Mouse (Mus musculus) stomach, postnatal 0 days (tissue): ENCODE results near the gene Foxp1. TPM values are rescaled to one million over a fixed set of nuclear protein-coding genes. Genes with fewer than 3 reads are reported as not detected.
A peak's percentile ranks its signal among the peaks of the same experiment; 100 is the strongest.

Source experiments
- ATAC-seq: fragments of 200-750 bp; cut with Nextera tagmentation; 2 replicates; pipeline ENCODE4 v1.8.0; 2017; ENCODE audit not compliant: low FRiP score, low TSS enrichment
- DNase-seq: peaks from one replicate; pipeline ENCODE4 v3.0.0-alpha.2; 2016; ENCODE audit warnings: low spot score
- H3K27ac ChIP-seq: fragments of 300-500 bp; sonication (generic); replicated peaks from 2 replicates; pipeline ENCODE4 v1.5.1; 2014; ENCODE audit warnings: mild to moderate bottlenecking, control low read depth
- H3K27me3 ChIP-seq: fragments of 300-500 bp; sonication (generic); 2 replicates; pipeline ENCODE4 v1.6.1; 2014; ENCODE audit warnings: low read length; ENCODE audit not compliant: control insufficient read depth, insufficient read depth
- H3K36me3 ChIP-seq: fragments of 300-500 bp; sonication (generic); 2 replicates; pipeline ENCODE4 v1.6.1; 2014; ENCODE audit warnings: low read length, mixed read lengths; ENCODE audit not compliant: control insufficient read depth, insufficient read depth
- H3K4me1 ChIP-seq: fragments of 300-500 bp; sonication (generic); replicated peaks from 2 replicates; pipeline ENCODE4 v1.6.1; 2014; ENCODE audit warnings: antibody characterized with exemption; ENCODE audit not compliant: control insufficient read depth, insufficient read depth
- H3K4me2 ChIP-seq: fragments of 300-500 bp; sonication (generic); replicated peaks from 2 replicates; pipeline ENCODE4 v1.6.1; 2014; ENCODE audit warnings: low read depth, mild to moderate bottlenecking, control low read depth, moderate library complexity
- H3K4me3 ChIP-seq: fragments of 300-500 bp; sonication (generic); 2 replicates; pipeline ENCODE4 v1.5.1; 2014; ENCODE audit warnings: low read depth, low read length, control low read depth
- H3K9ac ChIP-seq: fragments of 300-500 bp; sonication (generic); 2 replicates; pipeline ENCODE4 v1.6.1; 2014; ENCODE audit warnings: mild to moderate bottlenecking, low read length, control low read depth, mixed read lengths
- H3K9me3 ChIP-seq: fragments of 300-500 bp; sonication (generic); 2 replicates; pipeline ENCODE4 v1.6.1; 2016; ENCODE audit warnings: low read length; ENCODE audit not compliant: control insufficient read depth
- CTCF ChIP-seq: IDR thresholded peaks from 2 replicates; pipeline ENCODE4 v1.5.1; 2016; ENCODE audit warnings: antibody characterized with exemption, low read depth, mild to moderate bottlenecking, moderate library complexity
- EP300 ChIP-seq: optimal IDR thresholded peaks from 2 replicates; pipeline ENCODE3; 2016; ENCODE audit warnings: antibody characterized with exemption
- WGBS: fragments of 180-500 bp; shearing (Covaris S2); extraction: QIAGEN DNeasy Blood & Tissue Kit; methylation state at CpG from one replicate; pipeline ENCODE4 v1.1.7; 2014; 5-methylcytosine and 5-hydroxymethylcytosine counted together
- polyA plus RNA-seq: library from polyadenylated mRNA; unstranded; fragments of >200 nt; fragmentation: Nextera tagmentation; extraction: Ambion mirVana; gene quantifications from 2 replicates; pipeline ENCODE4 v1.2.1, GENCODE M21; 2015

Gene Foxp1
- polyA plus RNA-seq, 1 experiment from 2014 or later: 68.9 TPM

DNA sequence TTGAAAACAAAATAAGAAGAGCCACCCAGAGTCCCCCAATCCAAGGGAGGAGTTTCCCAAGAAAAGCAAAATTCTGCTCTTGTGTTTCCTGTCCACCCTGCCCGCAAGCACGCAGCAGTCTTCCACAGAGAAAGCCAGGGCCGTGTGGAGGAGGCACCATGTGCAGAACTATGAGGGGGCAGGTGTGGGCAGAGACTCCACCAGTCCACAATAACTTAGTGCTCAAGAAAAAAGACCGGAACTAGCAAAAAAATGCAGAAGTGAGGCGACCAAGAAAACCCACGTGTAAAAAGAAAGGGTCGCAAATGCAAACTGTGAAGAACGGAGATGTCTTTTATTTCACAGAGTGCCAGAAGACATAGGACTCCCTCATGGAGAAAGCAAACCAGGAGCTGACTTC, 227.0 kb downstream of the Foxp1 start:
- no peaks in the 10 kb centered on the region for H3K9me3 ChIP-seq
- no peaks in the 10 kb centered on the region for H3K4me1 ChIP-seq
- no peak overlapping the region for H3K4me3 ChIP-seq
- TF ChIP-seq EP300 (no peak), CTCF (no peak)
- H3K4me2 ChIP-seq: no peak overlapping the region
- H3K36me3 ChIP-seq: no peaks in the 10 kb centered on the region
- DNase-seq (no peak), ATAC-seq (no peak)
- no peaks in the 10 kb centered on the region for H3K27me3 ChIP-seq
- no peak overlapping the region for H3K9ac ChIP-seq
- H3K27ac ChIP-seq: no peak overlapping the region
- 73% methylated on average over 8 of the region's 8 CpGs for whole genome bisulfite sequencing

- TF ChIP-seq CTCF: no peak
- TF ChIP-seq EP300: no peak
- no peaks in the 10 kb centered on the region for H3K27me3 ChIP-seq
- no peak overlapping the region for H3K27ac ChIP-seq
- no peak for DNase-seq
- no peak overlapping the region for H3K4me2 ChIP-seq
- H3K9me3 ChIP-seq: no peaks in the 10 kb centered on the region
- H3K4me1 ChIP-seq: 0 out of 2 replicates have a peak, but pooled peaks cover 2% of the 10 kb centered on the region
- no peaks in the 10 kb centered on the region for H3K36me3 ChIP-seq
- 50% methylated on average over 4 of the region's 4 CpGs for whole genome bisulfite sequencing
- no peak for ATAC-seq
- H3K4me3 ChIP-seq: no peak overlapping the region
- H3K9ac ChIP-seq: no peak overlapping the region
Observed at GRCm38 (mm10) chr6:99289220-99289619, 233.3 kb downstream of the Foxp1 start.

- no peak overlapping the region for H3K9ac ChIP-seq
- H3K36me3 ChIP-seq: no peaks in the 10 kb centered on the region
- TF ChIP-seq CTCF (no peak), EP300 (no peak)
- WGBS: 48% methylated on average over 3 of the region's 3 CpGs
- 0 out of 2 replicates have a peak, but pooled peaks cover 2% of the 10 kb centered on the region for H3K4me1 ChIP-seq
- DNase-seq (no peak), ATAC-seq (peak; percentile 53; the same call in 1 of the 2 replicates)
- no peaks in the 10 kb centered on the region for H3K9me3 ChIP-seq
- H3K4me2 ChIP-seq: no peak overlapping the region
- H3K27ac ChIP-seq: no peak overlapping the region
- H3K27me3 ChIP-seq: no peaks in the 10 kb centered on the region
- H3K4me3 ChIP-seq: no peak overlapping the region
Observed at GRCm38 (mm10) chr6:99285026-99285425, 237.5 kb downstream of the Foxp1 start.

- ATAC-seq: no peak
- H3K27me3 ChIP-seq: no peaks in the 10 kb centered on the region
- no peak overlapping the region for H3K4me2 ChIP-seq
- no peak overlapping the region for H3K9ac ChIP-seq
- DNase-seq: no peak
- H3K4me3 ChIP-seq: no peak overlapping the region
- WGBS: 67% methylated on average over 4 of the region's 4 CpGs
- TF ChIP-seq EP300: no peak
- TF ChIP-seq CTCF: no peak
- H3K36me3 ChIP-seq: no peaks in the 10 kb centered on the region
- no peaks in the 10 kb centered on the region for H3K9me3 ChIP-seq
- H3K4me1 ChIP-seq: 0 out of 2 replicates have a peak, but pooled peaks cover 2% of the 10 kb centered on the region
- H3K27ac ChIP-seq: no peak overlapping the region
Observed at GRCm38 (mm10) chr6:99284019-99284418, 238.5 kb downstream of the Foxp1 start.

- TF ChIP-seq EP300: no peak
- no peak for TF ChIP-seq CTCF
- DNase-seq: no peak
- Histone ChIP-seq H3K27me3 (no peaks in the 10 kb centered on the region), H3K4me2 (no peak overlapping the region), H3K27ac (no peak overlapping the region), H3K36me3 (no peaks in the 10 kb centered on the region), H3K9me3 (no peaks in the 10 kb centered on the region), H3K4me3 (no peak overlapping the region), H3K4me1 (0 out of 2 replicates have a peak, but pooled peaks cover 2% of the 10 kb centered on the region), H3K9ac (no peak overlapping the region)
- WGBS: 71% methylated on average over 15 of the region's 15 CpGs
- ATAC-seq: no peak
Observed at GRCm38 (mm10) chr6:99282866-99283657, 239.5 kb downstream of the Foxp1 start.

DNA sequence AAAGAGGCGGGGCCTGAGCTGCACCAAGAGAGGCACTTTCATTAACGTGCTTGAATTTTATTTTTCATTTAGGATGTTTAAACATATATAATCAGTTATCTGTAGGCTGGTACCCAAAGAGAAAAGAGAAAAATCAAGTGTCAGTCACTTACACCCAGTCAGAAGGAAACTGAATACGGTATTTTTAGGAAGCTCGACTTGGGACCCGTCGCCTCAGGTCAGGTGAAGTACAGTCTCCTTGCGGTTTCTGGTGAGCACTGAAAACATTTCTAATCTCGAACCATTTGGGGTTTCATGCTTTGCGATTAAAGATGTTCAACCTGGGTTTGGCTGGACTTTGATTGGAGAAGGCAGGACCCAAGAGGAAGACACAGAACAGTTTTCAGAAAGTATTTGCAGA, 241.1 kb downstream of the Foxp1 start:
- Histone ChIP-seq H3K27me3 (no peaks in the 10 kb centered on the region), H3K36me3 (no peaks in the 10 kb centered on the region), H3K27ac (no peak overlapping the region), H3K4me3 (no peak overlapping the region), H3K4me1 (0 out of 2 replicates have a peak, but pooled peaks cover 2% of the 10 kb centered on the region), H3K4me2 (no peak overlapping the region), H3K9ac (no peak overlapping the region), H3K9me3 (no peaks in the 10 kb centered on the region)
- DNase-seq (no peak), ATAC-seq (no peak)
- no peak for TF ChIP-seq CTCF
- TF ChIP-seq EP300: no peak
- 90% methylated on average over 9 of the region's 9 CpGs for WGBS
